Mouse (Mus musculus): Measurements from ENCODE around the gene Dnlz.

DNA sequence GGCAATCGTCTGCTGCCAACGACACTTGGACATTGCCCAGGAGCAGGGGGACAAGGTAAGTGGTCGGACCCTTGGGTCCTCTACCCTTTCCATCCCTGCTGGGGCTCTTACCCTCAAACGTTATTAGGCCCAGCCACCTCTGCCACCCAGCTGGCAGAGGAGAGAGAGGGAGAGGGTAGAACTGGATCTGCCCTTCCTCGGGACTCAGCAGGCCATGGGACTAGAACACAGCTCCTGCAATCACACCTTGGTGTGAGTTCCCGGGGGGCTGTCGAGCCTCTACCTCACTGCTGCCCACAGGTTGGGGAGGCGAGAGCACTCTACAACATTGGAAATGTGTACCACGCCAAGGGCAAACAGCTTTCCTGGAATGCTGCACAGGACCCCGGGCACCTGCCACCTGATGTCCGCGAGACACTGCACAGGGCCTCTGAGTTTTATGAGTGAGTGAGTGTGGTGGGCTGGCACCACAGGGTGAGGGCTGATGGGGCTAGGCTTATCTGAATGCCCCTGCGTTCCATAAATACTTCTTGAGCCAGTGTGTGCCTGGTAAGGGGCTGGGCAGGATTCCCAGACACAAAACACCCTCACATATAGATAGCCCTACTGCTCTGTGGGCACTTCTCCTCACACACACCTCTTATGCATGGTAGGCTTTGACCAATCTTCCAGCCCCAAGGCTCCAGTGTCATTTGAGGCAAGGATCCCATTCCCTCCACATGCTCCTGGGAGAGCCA, 28.2 kb downstream of the Dnlz start:
- TF ChIP-seq CTCF (IDR thresholded peaks at IDR 0.05) (no peak), POLR2A (IDR thresholded peaks at IDR 0.05; ENCODE audit: insufficient read depth, low read depth, low read length) (no peak)

Data from heart, adult 2 months (tissue).